Mouse (Mus musculus) T-helper 2 cell (primary cell): Measurements from ENCODE around the gene Csl.

Experiments used
- in situ Hi-C: fragments of 300-600 bp; cut with MboI, MseI; formaldehyde crosslinking; loops from one replicate; pipeline ENCODE4 v1.15.1; 2025; ENCODE audit warnings: high pct_unique_total_duplicates

The Csl gene

DNA sequence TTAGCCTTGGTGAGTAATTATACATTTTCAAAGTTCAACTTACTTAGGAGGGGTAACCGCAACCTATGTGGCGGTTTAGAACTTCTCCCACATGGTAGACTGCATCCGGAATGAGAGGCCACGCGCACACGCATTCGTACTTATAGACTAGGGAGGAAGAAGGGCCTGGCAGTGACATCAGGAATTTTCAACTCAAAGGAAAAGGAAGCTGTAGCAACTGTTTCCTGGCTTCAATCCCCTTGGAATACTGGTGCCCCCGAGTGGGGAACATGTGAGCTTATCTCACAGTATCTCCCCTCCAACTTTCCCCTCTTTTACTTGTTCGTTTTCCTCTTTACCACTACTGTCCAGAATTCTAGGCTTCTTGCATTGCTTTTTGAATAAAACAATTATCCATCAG is at the start of gene Csl:
Csl (minus strand) TSS at position 101 of the 400 bp plus-strand sequence.
- in situ Hi-C loops = no loop called here

DNA sequence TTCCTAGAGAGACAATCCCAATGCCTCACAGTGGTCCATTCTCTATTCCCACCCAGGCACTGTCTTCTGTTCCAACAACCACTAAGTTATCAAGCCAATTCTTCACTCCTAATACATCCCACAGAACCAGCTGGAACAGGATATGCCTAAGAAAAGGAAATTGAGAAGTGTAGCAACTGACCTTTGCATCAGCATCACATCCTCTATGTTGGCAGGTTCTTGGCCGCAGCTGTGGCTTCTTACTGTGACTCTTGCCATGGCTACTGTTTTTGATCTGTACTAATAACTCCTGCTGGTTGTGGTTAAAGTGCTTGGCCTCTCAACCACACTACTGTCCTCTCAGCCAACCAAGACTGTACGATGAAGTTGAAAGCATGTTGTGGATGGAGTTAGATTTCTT is 30.0 kb upstream of the Csl start:
- in situ Hi-C loops = no loop called here

DNA sequence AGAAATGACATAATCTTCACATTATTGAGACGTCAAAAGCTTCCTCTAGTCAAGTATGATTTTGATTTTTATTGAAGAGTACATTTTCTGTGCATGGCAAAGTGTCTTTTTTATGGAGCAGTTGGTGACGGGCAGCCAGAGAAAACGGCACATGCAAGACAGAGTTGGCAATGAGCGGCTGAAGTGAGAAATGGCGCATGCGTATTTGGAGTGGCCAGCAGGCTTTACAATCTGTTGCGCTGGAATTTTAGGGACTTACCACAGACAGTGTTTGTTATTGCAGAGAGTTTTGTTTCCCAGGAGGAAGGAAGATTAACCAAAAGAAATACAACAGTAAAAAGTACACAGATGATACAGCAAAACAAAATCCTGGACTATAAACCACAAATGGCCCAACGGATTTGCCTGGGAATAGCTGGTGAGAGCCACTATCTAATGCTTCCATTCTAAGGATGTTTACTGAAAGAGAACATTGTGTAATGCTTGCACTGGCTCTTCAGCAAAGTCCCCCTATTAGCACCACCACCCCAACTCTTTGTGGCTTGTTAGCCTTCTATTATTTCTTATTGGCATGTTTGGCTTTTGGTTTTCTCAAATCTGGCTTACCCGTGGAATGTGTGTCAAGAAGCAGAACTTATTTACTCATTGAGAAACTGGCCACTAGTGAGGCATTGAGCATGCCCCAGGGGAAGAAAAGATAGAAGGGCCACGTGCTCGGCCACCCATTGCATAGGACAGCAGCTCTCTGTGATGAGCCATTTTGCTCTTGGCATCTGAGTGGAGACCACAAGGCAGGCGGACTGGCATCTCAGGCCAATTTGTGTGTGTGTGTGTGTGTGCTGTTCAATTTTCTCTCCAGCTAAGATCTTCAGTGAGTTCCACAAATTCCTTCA is 15.0 kb upstream of the Csl start:
- in situ Hi-C loops = no loop called here

DNA sequence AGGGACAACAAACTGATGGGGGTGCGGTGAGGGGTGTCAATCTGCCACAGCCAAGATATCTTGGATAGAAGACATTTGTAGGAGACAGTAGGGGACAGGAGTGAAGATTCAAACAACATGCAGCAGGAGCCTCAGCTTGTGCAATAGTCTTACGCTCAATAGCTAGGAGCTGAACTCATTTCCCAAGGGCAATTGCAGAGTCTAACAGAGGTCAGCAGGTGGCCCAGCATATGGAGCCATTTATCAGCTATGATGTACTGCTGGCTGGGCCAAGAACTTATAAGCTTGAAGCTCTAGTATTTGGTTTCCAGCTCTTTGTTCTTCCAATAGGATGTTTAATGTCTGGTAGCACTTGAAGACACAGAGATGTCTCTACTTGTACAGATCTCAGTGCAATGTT is 9.3 kb downstream of the Csl start:
- in situ Hi-C loops = no loop called here

DNA sequence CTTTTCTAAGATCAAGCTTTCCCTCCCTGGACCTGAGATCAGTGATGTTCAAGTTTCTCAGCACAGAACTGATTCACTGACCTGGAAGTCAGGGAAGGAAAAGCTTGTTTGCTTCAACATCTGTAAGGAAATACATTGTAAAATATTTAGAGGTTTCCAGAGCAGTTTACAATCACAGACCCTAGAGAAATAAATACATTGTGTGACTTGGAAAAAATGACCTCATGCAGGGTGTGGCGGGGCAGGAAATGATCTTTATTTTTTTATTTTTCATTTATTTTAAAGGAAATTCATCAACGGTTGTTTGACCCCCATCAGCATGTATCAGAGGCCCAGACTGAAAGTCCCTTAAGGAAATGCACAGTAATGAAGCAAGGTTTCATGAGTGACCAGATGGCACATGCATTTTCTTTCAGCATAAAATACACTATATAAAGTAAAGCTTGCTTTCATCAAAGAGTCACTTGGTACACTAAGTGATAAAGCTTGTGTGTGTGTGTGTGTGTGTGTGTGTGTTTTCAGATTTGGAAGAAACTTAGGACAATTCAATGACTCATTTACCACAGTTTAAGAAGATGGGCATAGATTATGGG is 10.7 kb downstream of the Csl start:
- in situ Hi-C loops = no loop called here

DNA sequence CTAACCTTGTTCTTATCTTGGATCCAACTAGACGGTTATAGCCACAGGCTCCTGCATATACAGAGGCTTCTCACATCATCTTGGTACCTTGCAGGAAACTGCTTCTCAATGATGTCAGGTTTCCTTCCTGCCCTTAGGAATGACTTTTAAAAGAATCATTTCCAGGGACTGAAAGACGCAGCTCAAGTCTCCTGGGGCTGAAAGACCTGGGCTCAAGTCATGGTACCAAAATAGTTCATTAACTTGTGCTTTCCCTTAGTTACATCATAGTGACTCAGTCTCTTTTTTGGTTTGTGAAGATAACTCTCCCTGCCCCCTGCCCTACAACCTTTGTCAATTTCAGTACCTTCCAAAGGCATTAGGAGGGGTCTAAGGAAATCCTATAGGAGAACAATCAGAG is 11.4 kb downstream of the Csl start:
- in situ Hi-C loops = no loop called here

DNA sequence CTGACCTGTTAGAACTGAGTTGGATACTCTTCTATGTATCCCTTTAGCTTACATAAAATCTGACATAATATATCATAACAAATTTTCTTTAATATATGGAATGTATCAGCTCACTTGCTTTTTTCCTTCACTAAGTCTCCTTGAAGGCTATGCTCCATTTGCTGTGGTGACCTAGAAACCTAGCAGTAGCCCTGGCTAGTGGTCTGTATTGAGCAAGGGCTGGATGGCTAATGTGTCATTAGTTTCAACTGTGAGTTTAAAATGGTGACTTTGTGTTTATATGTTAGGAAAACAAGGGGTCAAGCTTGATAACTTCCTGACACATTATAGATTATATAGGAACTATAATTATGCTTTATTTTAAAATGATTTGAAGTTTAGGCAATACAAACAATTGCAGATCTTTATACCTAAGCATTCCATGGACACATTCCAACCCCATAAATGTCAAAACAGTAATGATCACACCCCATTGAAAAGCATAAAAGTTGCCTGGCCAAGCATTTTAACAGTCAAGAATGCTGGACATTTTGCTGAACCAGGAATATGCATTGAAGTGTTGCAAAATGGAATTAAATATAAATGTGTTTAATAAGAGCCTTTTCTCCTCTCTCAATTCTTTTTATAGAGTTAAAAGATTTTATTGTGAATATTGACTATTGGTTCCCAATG is 17.7 kb downstream of the Csl start:
- in situ Hi-C loops = no loop called here

DNA sequence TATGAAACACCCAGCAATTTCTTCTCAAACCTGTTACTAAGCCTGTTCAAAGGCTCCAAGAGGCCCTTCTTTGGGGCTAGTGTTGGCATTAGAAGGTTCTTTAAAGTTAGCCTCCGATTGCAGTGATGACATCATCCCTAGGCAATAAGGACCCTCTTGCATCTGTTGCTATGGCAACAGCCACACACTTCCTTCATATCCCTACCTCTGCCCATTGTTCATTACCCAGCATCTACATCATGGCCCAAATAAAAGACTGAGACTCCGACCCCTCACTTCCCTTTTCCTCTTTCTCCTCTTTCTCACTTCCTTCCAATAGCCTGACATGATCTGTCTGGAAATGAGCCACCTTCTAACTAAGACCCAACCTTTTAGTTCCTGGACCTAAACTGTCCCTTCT is 46.3 kb downstream of the Csl start:
- in situ Hi-C loops = no loop called here

DNA sequence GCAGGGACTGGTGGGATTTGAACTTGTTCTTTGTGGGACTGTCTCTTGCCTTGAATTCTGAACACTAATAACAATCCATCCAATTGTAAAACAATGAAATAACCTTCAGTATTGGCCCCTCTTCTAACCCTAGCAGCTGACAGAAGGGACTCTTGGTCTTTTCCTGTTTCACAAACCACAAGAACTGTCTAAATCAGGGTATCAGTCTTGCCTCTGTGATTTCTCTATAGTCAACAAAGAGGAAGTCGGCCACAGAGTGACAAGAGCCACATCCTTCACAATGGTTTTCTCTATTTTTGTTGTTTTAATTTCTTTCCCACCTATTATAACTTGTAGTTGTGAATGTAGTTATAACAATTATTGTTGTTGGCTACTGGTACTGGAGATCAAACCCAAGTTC is 47.9 kb downstream of the Csl start:
- in situ Hi-C loops = no loop called here
